Mouse (Mus musculus) liver, embryonic 15.5 days (tissue): ENCODE data around the gene Vstm4. TPM values are rescaled to one million over a fixed set of nuclear protein-coding genes. Genes with fewer than 3 reads are reported as not detected.

ENCODE experiments used
- ATAC-seq: fragments of 200-750 bp; cut with Nextera tagmentation; 2 replicates; pipeline ENCODE4 v1.8.0; 2017; ENCODE audit warnings: moderate number of reproducible peaks, mild to moderate bottlenecking, moderate library complexity; ENCODE audit not compliant: insufficient read depth
- H3K27ac ChIP-seq: fragments of 300-500 bp; sonication (generic); replicated peaks from 2 replicates; pipeline ENCODE4 v1.5.1; 2015; ENCODE audit warnings: mild to moderate bottlenecking, inconsistent platforms
- H3K27me3 ChIP-seq: fragments of 300-500 bp; sonication (generic); 2 replicates; pipeline ENCODE4 v1.6.1; 2015; ENCODE audit warnings: mild to moderate bottlenecking, inconsistent platforms
- H3K36me3 ChIP-seq: fragments of 300-500 bp; sonication (generic); replicated peaks from 2 replicates; pipeline ENCODE4 v1.6.1; 2015; ENCODE audit warnings: moderate library complexity, mild to moderate bottlenecking, inconsistent platforms
- H3K4me1 ChIP-seq: fragments of 300-500 bp; sonication (generic); replicated peaks from 2 replicates; pipeline ENCODE4 v1.6.1; 2015; ENCODE audit warnings: inconsistent platforms
- H3K4me2 ChIP-seq: fragments of 300-500 bp; sonication (generic); 2 replicates; pipeline ENCODE4 v1.6.1; 2015; ENCODE audit warnings: moderate library complexity, mild to moderate bottlenecking, inconsistent platforms
- H3K4me3 ChIP-seq: fragments of 300-500 bp; sonication (generic); replicated peaks from 2 replicates; pipeline ENCODE4 v1.5.1; 2015; ENCODE audit warnings: mild to moderate bottlenecking, inconsistent platforms
- H3K9ac ChIP-seq: fragments of 300-500 bp; sonication (generic); 2 replicates; pipeline ENCODE4 v1.6.1; 2015; ENCODE audit warnings: moderate library complexity, mild to moderate bottlenecking, inconsistent platforms
- H3K9me3 ChIP-seq: fragments of 300-500 bp; sonication (generic); replicated peaks from 2 replicates; pipeline ENCODE4 v1.6.1; 2016; ENCODE audit warnings: inconsistent platforms
- WGBS: fragments of 180-500 bp; shearing (Covaris S2); methylation state at CpG from one replicate; pipeline ENCODE4 v1.1.7; 2015; ENCODE audit warnings: mixed read lengths; ENCODE audit not compliant: insufficient replicate concordance; 5-methylcytosine and 5-hydroxymethylcytosine counted together
- polyA plus RNA-seq: library from polyadenylated mRNA; unstranded; fragments of >200 nt; fragmentation: Nextera tagmentation; extraction: Ambion mirVana; gene quantifications from 2 replicates; pipeline ENCODE4 v1.2.1, GENCODE M21; 2015

Gene Vstm4
- polyA plus RNA-seq, result 4.7 and 6.1 TPM in 2 replicates

- ATAC-seq, result peak; percentile 40; the same call in 1 of the 2 replicates
- no peak within 1 kb of the TSS for H3K9ac ChIP-seq
- no peak within 1 kb of the TSS for H3K27ac ChIP-seq
- peaks cover 39% of the 10 kb centered on the region for H3K27me3 ChIP-seq
- H3K4me1 ChIP-seq, result no peaks in the 10 kb centered on the region
- H3K4me3 ChIP-seq, result peak within 1 kb of the TSS; percentile 46
- peak within 1 kb of the TSS; percentile 59 for H3K4me2 ChIP-seq
- 1% methylated on average over 55 of the region's 68 CpGs for WGBS
- H3K9me3 ChIP-seq, result no peaks in the 10 kb centered on the region
- no peaks in the 10 kb centered on the region for H3K36me3 ChIP-seq
Observed at GRCm38 (mm10) chr14:32856681-32857328, at the start of gene Vstm4. Gene Vstm4 (plus strand): TSS chr14:32856756.

DNA sequence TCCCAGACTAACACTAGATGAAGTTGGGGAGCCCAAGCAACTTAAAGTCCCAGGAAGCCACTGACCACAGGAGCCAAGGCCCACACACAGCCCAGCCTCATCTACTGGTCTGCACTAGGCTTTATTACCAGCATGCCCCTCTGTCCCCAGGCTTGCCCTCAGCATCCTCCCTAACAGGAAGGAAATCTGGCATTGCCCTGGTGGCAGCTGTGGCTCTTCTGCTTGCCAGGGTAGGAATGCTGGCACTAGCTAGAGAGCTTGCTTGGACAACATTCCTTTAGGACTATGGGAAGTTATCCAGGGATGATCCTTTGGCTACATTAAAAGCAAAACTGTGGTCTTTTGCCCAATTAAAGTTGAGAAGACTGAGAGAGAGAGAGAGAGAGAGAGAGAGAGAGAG, 46.4 kb upstream of the Vstm4 start:
- Histone ChIP-seq H3K36me3 (no peaks in the 10 kb centered on the region), H3K4me2 (no peak overlapping the region), H3K9ac (no peak overlapping the region), H3K9me3 (no peaks in the 10 kb centered on the region), H3K4me3 (no peak overlapping the region), H3K4me1 (no peaks in the 10 kb centered on the region), H3K27me3 (no peaks in the 10 kb centered on the region), H3K27ac (no peak overlapping the region)
- no peak for ATAC-seq

GRCm38 (mm10) chr14:32812429-32812828, 44.1 kb upstream of the Vstm4 start:
- no peak overlapping the region for H3K9ac ChIP-seq
- no peak overlapping the region for H3K4me3 ChIP-seq
- no peaks in the 10 kb centered on the region for H3K9me3 ChIP-seq
- H3K27me3 ChIP-seq, result no peaks in the 10 kb centered on the region
- no peak overlapping the region for H3K4me2 ChIP-seq
- H3K27ac ChIP-seq, result no peak overlapping the region
- 30% methylated on average over 6 of the region's 6 CpGs for WGBS
- no peak for ATAC-seq
- H3K36me3 ChIP-seq, result no peaks in the 10 kb centered on the region
- no peaks in the 10 kb centered on the region for H3K4me1 ChIP-seq

DNA sequence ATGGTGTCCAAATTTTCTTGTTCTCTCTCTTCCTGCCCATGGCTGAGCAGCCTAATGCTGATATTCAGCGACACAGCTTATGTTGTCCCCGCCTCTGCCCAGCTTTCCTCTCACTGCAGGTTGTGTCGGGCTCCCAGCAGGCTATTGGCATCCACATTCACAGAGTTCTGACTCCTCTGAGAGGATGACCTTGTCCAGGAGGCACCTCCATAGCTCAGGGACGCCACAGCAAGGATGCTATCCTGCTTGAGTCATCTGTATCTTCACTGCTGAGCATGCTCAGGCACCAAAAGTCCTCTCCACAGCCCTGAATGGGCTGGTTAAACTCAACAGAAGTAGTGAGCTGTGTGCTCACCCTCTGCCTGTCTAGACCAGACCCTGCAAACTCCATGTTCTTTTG, 41.6 kb upstream of the Vstm4 start:
- no peaks in the 10 kb centered on the region for H3K9me3 ChIP-seq
- no peaks in the 10 kb centered on the region for H3K36me3 ChIP-seq
- H3K4me3 ChIP-seq, result no peak overlapping the region
- WGBS, result 45% methylated on average over 4 of the region's 4 CpGs
- no peaks in the 10 kb centered on the region for H3K27me3 ChIP-seq
- no peak overlapping the region for H3K4me2 ChIP-seq
- H3K27ac ChIP-seq, result no peak overlapping the region
- no peaks in the 10 kb centered on the region for H3K4me1 ChIP-seq
- ATAC-seq, result no peak
- H3K9ac ChIP-seq, result no peak overlapping the region

DNA sequence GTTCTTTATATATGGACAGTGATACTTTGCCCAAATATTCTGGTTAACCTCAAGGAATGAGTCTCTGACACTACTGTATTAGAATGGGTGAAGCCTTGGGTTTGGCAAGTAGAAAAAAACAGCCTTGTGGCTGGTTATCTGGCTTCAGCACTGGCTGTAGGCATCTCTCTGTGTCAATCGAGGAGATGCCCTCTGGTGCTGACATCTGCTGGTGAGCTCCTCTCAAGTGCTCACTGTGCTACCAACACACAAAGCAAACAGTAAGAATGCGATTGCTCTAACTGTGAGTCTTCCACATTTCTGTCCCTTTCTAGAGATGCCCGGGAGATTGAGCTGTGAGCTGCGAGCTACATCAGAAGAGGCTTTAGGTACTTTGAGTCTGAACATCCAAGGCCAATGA, 40.0 kb upstream of the Vstm4 start:
- no peaks in the 10 kb centered on the region for H3K9me3 ChIP-seq
- H3K9ac ChIP-seq, result no peak overlapping the region
- H3K36me3 ChIP-seq, result no peaks in the 10 kb centered on the region
- no peak for ATAC-seq
- 43% methylated on average over 4 of the region's 4 CpGs for WGBS
- no peak overlapping the region for H3K4me3 ChIP-seq
- H3K27me3 ChIP-seq, result no peaks in the 10 kb centered on the region
- H3K4me1 ChIP-seq, result no peaks in the 10 kb centered on the region
- H3K27ac ChIP-seq, result no peak overlapping the region
- H3K4me2 ChIP-seq, result no peak overlapping the region

- Histone ChIP-seq H3K36me3 (no peaks in the 10 kb centered on the region), H3K9me3 (no peaks in the 10 kb centered on the region), H3K9ac (no peak overlapping the region), H3K4me3 (no peak overlapping the region), H3K4me2 (no peak overlapping the region), H3K27me3 (no peaks in the 10 kb centered on the region), H3K4me1 (no peaks in the 10 kb centered on the region), H3K27ac (no peak overlapping the region)
- ATAC-seq, result no peak
- WGBS, result 52% methylated on average over 7 of the region's 7 CpGs
Observed at GRCm38 (mm10) chr14:32817258-32817657, 39.3 kb upstream of the Vstm4 start.

DNA sequence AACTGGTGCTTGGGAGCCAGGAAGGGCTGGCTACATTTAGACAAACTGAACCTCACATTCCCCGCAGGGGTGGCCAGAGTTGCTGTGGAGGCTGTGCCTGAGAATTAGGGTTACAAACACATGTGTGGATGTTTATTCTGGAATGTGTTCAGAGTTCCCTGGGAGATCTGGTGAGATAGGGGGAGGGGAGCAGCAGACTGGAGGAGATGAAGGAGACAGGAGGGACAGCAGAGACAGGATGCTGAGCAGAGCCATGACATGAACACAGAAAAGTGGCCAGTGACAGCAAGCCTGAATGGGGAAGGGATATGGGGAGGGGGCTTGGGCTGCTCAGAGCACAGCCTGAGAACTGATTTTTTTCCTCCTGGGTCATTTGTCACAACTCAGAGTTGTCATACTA, 37.3 kb upstream of the Vstm4 start:
- H3K27me3 ChIP-seq, result no peaks in the 10 kb centered on the region
- H3K9me3 ChIP-seq, result no peaks in the 10 kb centered on the region
- H3K27ac ChIP-seq, result no peak overlapping the region
- no peak for ATAC-seq
- no peak overlapping the region for H3K4me2 ChIP-seq
- 48% methylated on average over 1 of the region's 1 CpGs for WGBS
- H3K4me3 ChIP-seq, result no peak overlapping the region
- no peaks in the 10 kb centered on the region for H3K36me3 ChIP-seq
- H3K4me1 ChIP-seq, result no peaks in the 10 kb centered on the region
- H3K9ac ChIP-seq, result no peak overlapping the region

GRCm38 (mm10) chr14:32822812-32823211, 33.7 kb upstream of the Vstm4 start:
- no peaks in the 10 kb centered on the region for H3K27me3 ChIP-seq
- H3K9ac ChIP-seq, result no peak overlapping the region
- no peak for ATAC-seq
- H3K4me1 ChIP-seq, result peaks cover 5% of the 10 kb centered on the region; the same call in 1 of the 2 replicates
- 45% methylated on average over 4 of the region's 4 CpGs for WGBS
- no peak overlapping the region for H3K4me3 ChIP-seq
- no peak overlapping the region for H3K27ac ChIP-seq
- no peak overlapping the region for H3K4me2 ChIP-seq
- no peaks in the 10 kb centered on the region for H3K36me3 ChIP-seq
- no peaks in the 10 kb centered on the region for H3K9me3 ChIP-seq

DNA sequence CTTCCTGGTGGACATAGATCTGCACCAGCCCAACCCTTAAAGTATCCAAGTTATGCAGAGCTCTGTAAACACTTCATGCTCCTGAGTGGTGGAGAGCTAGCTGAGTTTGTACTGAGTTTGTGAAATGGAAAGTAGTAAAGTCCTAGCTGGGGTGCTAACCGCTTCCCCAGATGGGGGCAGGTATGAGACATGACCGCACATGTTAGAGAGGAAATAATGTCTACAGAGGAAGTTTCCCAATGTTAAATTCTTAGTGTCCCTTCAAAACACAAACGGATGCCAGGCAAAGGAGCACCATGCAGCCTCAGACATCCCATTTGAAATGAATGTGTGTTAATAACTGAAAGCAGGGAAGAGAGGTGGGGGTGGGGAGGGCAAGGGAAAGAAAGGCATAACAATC, 32.7 kb upstream of the Vstm4 start:
- Histone ChIP-seq H3K9ac (no peak overlapping the region), H3K4me2 (no peak overlapping the region), H3K27ac (no peak overlapping the region), H3K36me3 (no peaks in the 10 kb centered on the region), H3K9me3 (no peaks in the 10 kb centered on the region), H3K4me3 (no peak overlapping the region), H3K27me3 (no peaks in the 10 kb centered on the region), H3K4me1 (peaks cover 11% of the 10 kb centered on the region; the same call in 1 of the 2 replicates)
- WGBS, result 50% methylated on average over 3 of the region's 3 CpGs
- no peak for ATAC-seq

DNA sequence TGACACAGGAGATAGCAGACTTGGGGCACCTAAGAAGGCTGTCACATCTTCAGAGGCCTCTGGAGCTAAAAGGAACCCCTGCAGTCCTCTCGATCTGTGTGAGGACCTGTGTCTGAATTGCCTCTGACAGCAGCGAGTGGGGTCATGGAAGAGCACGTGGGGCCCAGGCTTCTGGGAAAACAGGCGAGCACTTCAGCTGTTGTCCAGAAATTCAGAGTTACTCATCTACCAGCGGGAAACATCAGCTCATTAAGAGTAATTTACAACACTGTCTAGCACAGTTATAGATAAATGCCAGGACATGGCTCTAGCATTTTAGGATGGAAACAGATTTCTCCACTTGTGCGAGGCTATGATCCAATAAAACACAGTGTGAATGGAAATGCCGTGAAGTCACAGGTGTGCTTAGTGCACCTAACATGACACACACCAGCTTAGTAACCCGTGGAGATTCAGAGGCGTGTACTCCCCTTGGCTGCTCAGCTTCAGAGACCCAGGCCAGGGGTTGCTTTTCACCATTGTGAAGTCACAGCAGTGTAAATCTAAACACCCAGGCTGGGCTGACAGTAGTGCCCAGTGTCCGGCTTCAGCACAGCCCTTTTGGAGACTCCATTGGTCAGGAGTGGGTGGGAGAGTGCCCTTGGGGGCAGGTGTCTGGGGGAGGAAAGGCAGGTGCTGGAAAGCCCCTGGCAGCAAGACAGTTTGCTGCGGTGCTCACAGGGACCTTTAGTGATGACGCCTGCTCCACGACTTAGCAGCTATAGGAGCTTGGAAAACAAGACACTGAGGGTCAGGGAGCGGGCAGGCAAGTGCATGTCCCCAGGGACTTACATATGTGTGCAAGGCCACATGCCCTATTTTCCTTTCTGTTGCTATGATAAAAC, 32.0 kb upstream of the Vstm4 start:
- Histone ChIP-seq H3K9ac (no peak overlapping the region), H3K36me3 (no peaks in the 10 kb centered on the region), H3K4me2 (no peak overlapping the region), H3K4me3 (no peak overlapping the region), H3K4me1 (peaks cover 11% of the 10 kb centered on the region; the same call in 1 of the 2 replicates), H3K27ac (no peak overlapping the region), H3K9me3 (no peaks in the 10 kb centered on the region), H3K27me3 (no peaks in the 10 kb centered on the region)
- no peak for ATAC-seq
- WGBS, result 55% methylated on average over 14 of the region's 14 CpGs

GRCm38 (mm10) chr14:32825426-32826032, 31.0 kb upstream of the Vstm4 start:
- no peak overlapping the region for H3K9ac ChIP-seq
- no peak for ATAC-seq
- H3K36me3 ChIP-seq, result no peaks in the 10 kb centered on the region
- no peak overlapping the region for H3K27ac ChIP-seq
- H3K27me3 ChIP-seq, result no peaks in the 10 kb centered on the region
- 16% methylated on average over 11 of the region's 11 CpGs for WGBS
- H3K4me3 ChIP-seq, result no peak overlapping the region
- H3K4me2 ChIP-seq, result no peak overlapping the region
- no peaks in the 10 kb centered on the region for H3K9me3 ChIP-seq
- peaks cover 11% of the 10 kb centered on the region; the same call in 1 of the 2 replicates for H3K4me1 ChIP-seq
